Mouse (Mus musculus) lung, postnatal 25 days (tissue): ENCODE results near the gene Rsg1.

Source experiments
- DNase-seq: peaks from one replicate; pipeline ENCODE4 v3.0.0; 2022; ENCODE audit warnings: low spot score

Rsg1 gene

DNA sequence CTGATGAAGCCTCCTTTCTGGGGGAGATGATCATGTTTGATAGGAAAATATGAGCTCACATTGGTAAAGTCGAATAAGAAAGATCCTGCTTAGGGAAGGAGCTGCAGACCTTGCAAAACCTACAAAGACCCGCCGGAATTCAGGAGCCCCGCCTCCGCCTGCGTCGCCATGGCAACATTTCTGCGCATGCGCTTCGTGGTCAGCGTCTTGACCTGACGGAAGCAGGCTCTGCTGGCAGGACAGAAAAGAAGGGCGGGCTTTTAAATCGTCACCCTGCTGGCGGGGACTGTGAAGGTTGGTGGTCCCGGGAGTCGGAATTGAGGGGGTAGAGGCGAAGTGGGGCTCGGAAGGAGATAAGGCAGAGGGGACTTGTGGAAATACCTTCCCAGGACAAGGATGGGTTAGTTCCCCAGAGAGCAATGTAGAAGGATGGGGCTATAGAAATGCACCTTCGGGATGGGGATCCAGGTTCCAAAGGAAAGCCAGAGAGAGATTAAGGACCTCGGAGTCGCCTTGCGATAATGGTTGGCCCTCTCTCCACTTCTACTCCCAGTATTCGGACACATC is at the start of gene Rsg1:
TSS of gene Rsg1 (plus strand) at position 187 of the 567 bp plus-strand sequence.
- DNase-seq: peak; percentile 93

DNA sequence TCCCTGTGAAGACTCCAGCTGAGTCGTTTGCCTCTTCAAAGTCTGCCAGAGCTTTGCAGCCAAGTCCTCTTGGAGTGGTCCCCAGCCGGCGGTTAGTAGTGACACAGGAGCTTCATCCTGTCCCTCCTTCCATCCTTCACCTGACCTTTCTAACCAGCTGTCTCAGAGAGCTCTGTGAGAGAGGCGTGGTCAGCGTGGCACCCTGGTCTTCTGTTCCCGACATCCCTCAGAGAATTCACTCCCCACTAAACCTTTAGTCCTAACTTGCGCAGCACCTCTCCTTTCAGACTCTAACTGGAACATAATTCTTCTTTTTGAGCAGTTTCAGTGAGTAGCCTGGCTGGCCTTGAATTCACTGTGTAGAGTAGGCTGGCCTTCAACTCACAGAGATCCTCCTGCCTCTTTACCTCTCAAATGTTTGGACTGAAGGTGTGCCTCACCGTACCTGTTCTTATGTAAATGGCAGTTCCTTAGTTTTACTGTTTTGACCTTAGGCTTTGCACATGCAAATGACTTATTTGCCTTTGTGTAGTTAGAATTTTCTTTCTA is 47.9 kb upstream of the Rsg1 start:
- DNase-seq: no peak

DNA sequence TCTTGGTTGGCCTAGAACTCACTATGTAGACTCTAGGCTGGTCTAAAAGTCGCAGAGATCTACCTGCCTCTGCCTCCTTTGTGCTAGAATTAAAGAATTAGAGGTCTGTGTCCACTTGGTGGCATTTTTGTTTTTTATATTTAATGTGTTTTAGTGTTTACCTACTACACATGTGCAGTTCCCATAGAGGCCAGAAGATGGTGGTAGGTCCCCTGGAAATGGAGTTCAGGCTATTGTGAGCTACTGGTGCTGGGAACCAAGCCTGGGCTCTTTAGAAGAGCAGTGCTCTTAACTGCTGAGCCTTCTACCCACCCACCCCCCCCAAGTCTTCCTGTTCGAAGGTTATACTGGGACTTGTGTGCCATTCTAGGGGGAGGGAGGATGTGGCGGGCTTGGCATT is 46.6 kb upstream of the Rsg1 start:
- DNase-seq: no peak

DNA sequence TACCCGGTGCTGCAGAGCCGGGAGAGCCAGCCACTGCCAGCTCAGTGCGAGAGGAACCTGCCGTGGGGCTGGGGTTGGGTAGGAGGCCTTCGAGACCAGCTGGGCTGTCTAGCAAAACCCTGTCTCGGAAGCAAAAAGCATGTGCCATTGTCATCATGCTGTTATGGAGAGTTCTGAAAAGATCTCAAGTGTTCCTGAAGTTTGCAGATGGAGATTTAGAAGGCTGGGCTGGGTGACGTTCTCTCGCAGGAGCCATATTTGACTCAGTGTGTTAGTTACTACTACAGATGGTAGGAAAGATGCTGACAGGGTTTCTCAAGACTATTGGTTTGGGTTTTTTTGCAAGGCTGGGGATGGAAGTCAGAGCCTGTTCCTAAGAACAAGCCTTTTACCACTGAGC is 41.6 kb upstream of the Rsg1 start:
- no peak for DNase-seq

DNA sequence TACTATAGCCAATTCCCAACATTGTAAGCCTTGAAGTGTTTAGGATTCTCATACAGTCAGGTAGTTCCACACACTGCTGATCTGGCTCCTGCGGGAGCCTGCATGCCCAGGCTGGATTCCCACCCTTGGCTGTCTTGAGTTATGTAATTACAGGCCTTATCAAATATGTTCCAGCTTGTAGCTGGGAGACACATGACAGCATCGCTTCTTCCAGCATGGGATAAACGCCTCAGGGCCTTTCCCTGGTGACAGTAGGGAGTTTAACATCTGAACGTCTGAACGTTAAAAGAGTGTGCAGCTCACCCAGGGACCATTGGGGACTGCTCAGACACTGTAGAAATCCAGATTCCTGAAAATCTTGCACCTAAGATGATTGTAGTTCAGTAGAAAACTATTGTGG is 38.0 kb upstream of the Rsg1 start:
- no peak for DNase-seq

DNA sequence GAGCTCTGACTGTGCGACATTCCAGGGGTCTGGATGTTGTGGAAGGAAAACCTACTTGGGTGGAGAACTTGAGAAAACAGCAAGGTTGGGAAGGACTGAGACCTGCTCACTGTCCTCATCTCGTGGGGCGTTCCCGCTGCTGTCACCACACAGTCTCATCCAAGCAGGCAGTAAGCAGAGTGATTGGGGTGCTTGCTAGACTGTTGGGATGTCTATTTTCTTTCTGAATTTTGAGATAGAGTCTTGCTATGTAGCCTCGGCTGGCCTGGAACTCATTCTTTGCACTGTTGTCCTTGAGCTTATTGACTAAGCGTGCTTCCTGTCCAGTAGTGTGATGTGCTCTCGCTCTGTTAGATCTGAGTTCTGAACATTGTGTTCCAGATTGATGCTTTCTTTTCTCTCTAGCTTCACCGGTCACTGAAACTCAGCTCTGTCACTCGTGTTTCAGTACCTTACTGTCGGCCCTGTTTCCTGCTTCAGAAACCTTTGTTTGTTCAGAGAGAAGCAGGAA is 37.4 kb upstream of the Rsg1 start:
- no peak for DNase-seq

DNA sequence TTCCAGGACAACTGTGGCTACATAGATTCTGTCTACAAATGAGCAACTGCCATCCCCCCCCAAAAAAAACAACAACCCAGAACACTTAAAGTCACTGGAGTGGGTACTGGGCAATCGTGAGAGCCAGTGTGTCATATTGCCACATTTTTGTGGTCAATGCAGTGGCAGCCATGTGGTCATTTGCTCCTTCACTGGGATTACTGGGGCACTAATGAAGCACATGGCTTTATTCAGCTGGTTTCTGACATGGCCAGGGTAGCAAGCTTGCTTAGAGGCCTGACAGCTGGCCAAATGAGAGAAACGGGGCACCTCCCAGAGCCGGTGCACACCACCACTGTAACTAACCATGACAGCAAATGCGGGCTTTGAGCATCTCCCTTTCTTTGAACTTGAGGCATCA is 35.3 kb upstream of the Rsg1 start:
- DNase-seq: peak; percentile 17

DNA sequence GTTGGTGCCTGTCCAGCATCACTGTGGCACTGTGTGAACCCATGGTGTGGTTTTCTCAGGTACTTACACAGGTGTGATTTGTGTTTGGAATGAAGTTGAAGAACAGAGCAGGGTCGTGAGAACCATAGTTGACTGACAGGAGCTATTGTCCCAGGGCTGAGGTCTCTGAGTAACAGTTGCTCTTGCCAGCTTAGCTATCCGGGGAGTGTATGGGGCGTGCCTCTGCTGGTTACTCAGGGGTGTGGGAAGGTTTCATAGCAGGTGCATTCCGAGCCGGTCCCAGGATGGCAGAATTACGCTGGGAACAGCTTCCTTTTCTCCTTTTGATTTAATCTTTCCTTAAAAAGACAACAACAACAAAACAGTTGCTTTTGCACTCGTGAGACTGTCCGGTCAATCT is 32.9 kb upstream of the Rsg1 start:
- no peak for DNase-seq

DNA sequence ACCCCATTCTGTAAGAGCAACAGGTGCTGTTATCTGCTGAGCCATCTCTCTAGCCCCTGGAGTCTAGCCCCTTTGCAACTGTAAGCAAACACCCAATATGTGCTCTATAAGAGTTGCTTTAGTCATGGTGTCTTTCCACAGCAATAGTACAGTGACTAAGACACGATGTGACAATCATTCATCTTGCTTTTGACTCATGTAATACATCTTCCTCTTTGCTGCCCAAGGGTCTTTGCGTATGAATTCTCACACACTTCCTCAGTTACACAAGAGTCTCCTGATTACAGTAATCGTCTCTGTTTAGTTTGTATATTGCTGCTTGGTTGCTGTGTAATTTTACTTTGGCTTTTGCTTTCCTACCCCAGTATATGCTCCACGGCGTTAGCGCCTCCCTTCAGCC is 31.8 kb upstream of the Rsg1 start:
- no peak for DNase-seq

DNA sequence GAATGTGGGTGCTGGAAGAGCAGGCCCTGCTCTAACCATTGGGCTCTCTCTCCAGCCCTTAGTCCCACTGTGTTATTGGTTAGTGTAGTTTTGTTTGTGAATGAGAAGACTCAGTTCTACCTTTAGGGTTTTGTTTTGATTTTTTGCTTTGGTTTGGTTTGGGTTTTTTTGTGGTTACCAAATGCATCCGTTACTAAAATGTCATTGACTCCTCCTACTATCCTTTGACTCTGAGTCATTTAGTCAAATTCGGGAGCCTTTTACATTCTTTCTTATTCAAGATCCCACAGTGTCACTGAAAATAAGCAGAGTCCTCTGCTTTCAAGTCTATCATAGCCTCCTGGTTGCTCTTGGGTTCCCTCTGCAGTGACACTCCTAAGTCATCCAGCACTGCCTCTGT is 29.8 kb upstream of the Rsg1 start:
- DNase-seq: no peak

DNA sequence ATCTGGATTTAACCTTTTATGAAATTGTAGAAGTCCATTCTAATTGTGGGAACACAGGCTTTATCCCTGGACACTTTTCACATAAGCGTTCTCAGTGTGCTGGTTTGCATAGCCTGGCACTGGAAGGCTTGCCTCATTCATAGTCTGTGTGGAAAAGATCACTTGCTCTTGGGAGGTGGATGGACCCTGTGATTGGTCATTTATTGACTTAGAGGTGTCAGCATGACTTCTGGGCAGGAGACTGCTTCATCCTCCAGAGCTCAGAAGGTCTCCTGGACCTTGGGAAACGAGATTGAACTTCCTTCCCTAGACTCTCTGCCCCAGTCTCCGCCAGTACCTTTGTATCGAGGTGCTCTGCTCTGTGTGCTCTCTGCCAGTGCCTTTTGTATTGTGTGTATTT is 29.3 kb upstream of the Rsg1 start:
- DNase-seq: no peak

DNA sequence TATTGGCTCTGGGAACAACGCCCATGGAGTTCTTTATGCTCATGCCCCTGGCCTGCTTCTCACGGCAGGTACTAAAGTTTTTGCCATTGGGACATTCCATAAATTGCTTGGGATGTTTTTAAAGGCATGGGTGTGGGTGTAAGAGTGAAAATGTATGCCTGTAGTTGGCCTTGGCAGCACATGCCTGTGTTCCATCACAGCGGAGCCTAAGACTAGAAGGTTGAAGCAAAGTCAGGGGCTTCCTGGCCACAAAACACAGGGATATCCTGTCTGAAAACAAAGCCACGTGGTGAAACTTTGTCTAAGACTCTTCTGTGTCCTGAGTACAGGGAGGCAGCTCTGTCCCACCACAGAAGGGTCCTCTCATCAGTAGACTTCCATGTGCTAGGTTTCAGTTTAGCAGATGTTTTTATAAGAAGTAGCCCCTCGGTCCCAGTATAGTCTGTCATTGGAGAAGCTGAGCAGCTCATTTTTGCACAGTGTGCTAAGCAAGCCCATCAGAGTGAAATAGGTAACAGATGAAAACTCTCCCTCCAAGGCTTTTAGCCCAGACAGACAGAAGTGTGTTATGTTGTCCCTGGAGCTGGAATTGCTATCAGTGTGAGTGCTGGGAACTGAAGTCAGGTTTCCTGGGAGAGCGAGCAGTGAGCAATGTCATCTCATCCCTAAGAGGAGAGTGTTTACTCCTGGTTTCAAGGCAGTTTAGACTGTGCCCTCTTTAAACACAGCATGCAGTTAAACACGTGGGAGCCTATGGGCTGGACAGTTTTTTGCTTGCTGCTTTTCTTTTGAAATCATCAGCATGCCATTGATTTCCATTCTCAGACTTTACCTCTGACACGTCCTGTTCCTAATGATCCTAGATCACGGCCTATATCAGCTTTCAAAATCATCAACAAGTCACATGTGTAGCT is 26.6 kb upstream of the Rsg1 start:
- no peak for DNase-seq

DNA sequence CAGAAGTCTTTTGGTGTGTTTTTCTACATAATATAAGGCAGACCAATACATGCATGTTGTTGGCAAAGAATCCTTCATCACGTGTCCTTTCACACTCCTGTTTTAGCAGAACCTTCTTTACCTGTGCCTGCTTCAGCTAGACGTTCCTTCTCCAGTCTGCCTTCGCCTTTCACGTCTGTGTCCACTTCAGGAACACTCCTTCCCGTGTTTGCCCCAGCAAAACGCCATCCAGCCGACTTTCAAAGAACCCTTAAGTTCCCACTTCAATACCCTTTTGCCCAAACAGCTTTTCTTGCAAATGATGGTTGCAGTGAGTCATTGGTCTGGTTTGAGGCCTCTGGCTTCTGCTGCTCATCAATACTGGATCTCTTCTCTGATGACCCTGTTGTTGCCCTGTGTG is 22.5 kb upstream of the Rsg1 start:
- peak; percentile 4 for DNase-seq

DNA sequence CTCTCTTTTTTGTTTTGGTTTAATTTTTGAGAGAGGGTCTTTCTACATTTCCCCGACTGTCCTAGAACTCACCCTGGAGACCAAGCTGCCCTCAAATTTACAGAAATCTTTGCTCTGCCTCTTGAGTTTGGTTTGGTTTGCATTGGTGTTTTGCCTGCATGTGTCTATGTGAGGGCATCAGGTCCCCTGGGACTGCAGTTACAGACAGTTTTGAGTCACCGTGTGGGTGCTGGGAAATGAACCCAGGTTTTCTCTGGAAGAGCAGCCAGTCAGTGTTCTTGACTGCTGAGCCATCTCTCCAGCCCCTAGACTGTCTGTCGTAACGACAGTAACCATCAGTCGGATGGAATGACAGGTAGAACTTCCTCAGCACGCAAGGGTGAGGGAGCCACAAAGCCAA is 19.2 kb upstream of the Rsg1 start:
- DNase-seq: no peak

DNA sequence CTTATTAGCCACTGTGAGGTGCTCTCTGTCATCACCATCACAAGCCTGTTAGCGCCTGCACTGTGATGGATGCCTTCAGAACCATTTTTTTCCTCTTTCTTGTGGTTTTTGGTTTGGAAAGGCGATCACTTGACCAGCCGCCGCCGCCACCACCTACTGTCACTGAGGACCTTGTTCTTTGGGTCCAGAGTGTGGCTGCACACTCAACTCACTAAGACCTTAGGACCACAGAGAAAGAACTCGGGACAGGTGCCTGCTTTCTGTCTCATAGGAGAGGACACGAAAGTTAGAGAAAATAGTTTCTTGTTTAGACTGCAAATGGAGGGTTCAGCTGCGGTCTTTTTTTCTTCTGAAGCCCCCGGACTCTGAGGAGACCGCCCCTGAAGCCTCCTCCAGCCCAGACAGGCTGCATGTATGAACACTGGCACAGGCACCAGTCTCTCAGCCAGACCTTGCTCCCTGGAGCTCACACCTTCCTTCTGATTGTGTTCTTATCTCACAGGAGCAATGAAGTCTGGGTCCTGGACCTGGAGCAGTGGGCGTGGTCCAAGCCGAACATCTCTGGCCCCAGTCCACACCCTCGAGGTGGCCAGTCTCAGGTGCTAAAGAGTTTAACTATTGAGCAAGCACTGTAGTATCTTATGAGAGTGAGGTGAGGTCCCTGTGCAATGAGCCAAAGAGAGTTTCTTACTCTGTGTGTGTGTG is 16.6 kb upstream of the Rsg1 start:
- no peak for DNase-seq

DNA sequence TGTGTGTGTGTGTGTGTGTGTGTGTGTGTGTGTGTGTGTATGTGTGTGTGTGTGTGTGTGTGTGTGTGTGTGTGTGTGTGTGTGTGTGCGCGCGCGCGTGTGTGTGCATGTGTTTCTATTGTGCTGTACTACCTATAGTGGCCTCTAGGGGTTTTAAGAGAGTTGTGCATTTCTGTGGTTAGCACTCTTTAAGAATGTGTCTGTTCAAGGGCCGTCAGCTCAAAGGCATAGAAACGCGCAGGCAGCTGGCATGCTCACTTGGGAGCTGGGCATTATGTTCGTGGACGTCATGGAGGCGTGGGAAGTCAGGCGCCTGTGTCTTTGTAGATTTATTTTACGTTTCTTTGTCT is 16.1 kb upstream of the Rsg1 start:
- DNase-seq: no peak

DNA sequence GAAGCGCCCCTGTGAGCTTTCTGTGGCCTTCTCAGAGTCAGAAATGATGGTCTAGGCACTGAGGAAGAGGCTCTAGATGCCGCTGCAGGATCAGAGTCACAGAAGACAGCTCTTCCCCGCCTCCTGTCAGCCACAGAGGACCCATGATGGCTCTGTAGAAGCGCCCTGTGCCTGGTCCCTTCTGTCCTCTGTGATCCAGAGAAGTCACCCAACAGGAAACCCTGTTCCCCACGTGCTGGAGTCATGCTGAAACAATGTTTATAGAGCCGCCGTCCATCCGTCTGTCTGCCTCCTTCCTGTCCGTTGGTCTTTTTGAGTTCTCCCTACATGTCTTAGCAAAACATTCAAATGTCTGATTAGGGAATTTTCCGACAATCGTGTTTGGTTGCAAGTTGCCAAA is 12.8 kb upstream of the Rsg1 start:
- peak; percentile 3 for DNase-seq

DNA sequence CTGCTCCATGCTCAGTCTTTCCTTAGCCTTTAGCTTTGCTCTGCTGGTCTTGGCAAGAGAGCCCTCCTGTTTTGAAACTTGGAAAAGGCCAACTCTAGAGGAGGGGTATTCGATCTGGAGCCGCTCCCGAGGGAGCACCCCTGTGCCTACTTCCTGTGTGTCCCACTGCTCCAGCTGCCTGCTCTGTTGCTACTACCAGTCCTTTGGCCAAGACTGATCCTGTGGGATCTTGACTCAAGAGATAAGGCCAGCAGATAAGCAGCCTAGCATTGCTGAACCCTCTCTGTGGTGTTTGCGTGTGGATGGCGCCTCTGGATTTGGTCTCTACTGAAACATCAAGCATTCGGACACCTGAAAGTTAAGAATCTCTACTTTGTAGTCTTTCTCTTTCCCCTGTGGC is 11.6 kb upstream of the Rsg1 start:
- no peak for DNase-seq

DNA sequence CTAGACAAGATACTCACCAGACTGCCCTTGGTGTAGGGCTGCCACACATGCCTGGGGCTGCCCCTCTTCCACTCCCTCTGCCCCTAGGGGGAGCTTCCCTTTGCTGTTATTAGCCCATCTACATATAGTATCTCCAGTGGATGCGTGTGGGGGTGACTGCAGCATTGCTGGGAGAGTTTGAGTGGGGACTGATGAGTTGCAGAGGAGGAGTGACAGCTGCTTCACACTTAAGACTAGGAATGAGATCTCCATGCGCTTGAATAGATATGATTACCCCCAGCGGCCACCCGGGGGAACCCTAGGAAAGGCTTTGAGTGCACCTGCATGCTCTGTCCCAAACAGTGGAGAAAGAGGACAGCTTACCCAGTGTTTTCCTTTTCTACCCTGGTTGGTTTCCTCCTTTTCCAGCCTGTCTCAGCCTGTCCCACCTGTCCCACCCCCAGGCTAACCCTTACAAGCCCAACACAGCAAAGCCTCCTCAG is 9.1 kb upstream of the Rsg1 start:
- peak; percentile 13 for DNase-seq

DNA sequence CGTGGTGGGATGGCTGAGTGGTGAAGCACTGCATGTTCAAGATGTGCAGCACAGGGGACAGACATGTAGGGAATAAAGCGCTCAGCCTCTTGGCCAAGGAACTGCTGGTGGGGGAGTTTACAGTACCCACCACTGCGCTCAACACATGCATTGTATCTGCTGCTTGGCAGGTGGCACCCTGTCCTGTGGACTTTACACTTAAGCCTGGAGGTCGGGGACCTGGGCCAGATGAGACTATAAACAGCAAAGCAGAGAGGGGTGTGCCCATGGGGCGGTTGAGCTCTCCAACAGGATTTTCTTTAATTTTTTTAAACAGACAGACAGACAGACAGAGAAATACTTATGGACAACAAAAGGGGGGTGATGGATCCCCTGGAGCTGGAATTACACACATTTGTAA is 6.7 kb upstream of the Rsg1 start:
- DNase-seq: no peak

DNA sequence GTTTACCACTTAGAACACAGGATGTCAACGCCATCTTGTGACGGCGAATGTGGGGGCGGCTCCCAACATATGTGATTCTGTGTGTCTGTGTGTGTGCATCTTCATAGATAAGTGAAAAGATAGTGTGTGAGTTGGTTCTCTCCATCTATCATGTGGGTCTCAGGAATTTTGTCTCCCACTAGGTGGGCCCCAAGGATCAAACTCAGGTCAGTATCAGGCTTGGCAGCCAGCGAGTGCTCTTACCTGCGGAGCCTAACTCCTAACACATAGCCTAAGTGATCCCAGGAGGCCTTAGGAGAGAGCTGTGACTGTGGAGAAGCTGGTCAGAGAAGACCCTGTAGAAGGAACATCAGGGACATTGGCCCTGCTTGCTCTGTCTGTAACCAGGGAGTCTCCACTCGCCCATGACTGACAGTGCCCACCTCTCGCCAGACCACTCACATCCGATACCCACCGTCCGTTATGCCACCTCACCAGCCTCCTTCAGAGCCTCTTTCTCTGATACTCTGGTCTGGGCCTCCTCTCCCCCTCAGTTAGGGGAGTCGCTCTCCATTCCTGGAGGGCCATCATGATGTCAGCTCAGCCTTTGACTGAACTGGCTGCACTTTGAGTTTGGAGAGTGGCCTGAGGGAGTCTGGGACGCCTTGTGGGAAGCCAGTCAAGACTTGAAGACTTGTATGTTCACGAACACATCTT is 3.1 kb upstream of the Rsg1 start:
- no peak for DNase-seq

DNA sequence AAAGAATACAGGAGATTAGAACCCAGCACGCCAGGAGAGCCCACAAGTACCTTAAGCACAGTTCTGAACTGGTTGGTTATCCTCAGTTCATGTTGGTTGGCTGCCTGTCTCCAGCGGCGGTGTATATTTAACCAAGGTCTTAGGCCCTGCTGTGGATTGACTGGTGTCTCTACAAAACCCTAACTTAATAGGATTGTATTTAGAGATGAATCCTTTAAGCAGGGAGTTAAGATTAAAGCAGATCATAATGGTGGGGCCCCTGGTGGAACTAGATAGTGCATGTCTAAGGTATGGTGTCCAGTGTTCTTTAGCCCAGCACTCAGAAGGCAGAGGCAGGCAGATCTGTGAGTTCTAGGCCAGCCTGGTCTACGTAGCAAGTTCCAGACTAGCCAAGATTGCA is 2.1 kb upstream of the Rsg1 start:
- DNase-seq: no peak
